Mouse (Mus musculus) mouse trophoblast stem cell (cell line): ENCODE measurements around the gene Myh9.

Source experiments
- in situ Hi-C, 2 experiments: fragments of 300-500 bp; cut with MseI, MboI; formaldehyde crosslinking; loops; 2 replicates in 1 of 2; 3 replicates in 1 of 2; pipeline ENCODE4 v1.15.1; 2025

Gene Myh9

DNA sequence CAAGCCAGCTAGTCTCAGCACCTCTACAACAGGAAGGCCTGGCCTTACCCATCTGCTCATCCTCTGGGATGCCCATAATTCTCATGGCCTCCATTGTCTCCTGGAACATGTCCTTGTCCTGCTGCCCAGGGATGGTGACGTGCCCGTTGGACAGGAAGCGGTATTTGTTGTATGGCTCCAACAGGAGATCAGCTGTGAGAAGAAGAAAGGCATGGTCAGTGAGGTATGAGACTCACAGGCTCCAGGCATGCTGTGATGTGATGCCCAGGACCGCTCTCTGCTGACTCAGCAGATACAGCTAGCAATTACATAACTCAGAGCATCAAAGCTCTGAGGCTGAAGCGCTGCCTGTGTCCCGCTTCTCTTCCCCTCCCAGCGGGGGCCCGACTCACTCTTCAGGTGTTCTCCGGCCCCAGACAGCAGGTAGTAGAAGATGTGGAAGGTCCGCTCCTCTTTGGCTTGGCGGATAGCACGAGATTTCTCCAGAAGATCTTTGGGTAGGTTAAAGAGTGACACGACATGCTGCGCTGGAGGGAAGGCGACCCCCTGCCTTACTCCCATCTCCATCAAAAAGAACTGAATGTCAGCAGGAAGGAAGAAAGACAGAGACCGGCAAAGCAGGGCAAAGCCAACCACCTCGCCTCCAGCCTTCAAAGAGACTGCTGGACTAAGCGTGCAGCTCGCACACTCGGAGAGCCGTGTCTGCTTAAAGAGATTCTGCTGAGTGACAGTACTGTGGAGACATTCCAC lies 51.1 kb downstream of the Myh9 start:
- in situ Hi-C loops = no loop called here

DNA sequence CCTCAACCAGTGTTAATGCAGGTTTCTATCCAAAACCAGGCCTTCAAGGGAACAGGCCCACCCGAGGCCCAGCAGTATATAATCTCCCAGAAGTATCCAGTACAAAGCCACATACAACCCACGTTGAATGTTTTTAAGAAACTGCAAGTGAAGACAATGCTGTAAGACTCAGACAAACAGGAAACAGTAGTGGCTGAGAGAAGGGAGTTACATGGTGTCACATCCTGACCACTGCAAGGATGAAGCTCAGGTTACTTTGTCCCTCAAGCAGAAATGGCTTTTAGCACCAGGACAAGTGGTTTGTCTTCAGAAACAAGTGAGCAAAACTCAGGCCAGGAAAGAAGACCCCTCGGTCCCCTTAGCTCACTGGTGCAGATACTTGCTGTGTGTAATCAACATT lies 52.8 kb downstream of the Myh9 start:
- in situ Hi-C loops = no loop called here

DNA sequence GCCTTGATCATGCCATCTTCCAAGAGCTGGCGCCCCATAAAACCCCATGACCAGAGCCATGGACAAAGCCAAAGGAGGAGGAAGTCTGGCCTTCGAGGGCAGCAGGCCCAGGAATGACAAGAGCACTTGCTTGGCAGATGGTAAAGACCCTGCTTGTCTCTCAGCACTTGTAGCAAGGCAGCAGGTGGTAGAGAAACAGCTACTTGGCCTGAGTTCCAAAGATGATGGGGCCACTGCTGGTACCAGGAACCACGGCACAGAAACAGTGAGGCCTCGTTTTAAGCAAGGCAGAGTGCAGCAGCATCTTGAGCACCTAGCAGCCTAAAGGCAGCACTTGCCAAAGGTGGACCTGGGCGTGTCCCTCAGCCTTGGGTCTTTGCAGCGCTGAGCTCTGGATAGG lies 53.6 kb downstream of the Myh9 start:
- in situ Hi-C loops = no loop called here

DNA sequence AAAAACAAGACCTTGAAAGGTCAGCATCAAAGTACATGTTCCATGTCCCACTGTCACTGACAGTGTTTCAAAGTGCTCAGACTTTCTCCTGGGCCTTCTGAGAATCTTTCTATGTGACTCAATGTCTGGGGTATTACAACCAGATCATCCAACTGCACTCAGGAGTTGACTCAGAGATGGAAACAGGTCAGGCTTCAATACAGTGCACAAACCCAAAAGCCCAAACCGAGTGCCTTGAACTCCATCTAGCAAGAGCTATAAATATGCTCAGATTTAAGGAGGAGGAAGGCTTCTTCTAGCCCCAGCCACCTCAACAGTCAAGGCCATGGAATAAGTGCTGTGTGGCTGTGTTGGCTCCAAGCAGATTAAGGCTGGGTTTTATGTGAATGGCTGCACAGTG lies 56.2 kb downstream of the Myh9 start:
- in situ Hi-C loops = no loop called here

DNA sequence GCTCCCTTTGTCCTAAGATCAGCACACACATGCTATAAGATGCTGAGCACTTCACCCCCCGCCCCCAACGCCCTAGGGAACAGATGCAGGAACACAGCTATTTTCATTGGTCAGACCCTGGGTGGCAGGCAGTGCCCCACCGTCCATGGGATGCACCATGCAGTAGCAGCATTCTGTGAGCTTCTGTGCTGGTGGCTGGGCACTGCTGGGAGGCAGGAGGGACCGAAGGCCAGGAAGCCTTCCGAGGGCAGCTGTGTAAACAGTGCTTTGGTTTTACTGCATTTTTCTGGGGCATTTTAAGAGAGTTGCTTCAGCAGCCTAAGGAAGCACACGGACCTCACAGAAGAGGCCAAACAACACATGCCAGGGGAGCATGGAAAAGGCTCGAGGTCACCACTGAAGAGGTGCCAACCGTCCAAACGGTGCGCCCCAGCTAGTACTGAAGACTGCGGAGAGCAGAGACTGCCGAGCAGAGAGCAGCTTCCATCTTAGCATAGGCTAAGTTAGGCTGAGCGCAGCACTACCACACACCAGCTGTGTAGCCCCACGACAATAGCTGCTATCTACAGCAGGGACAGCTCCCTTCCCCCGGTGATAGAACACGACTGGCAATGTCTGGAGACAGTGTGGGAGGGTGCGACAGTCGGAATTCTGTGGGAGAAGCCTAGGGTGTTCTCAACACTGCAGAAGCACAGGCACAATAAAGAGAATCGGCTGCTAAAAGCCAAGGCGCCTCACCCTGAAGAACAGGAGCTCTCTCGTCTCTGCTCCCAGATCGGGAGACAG lies 57.7 kb downstream of the Myh9 start:
- in situ Hi-C loops = no loop called here

DNA sequence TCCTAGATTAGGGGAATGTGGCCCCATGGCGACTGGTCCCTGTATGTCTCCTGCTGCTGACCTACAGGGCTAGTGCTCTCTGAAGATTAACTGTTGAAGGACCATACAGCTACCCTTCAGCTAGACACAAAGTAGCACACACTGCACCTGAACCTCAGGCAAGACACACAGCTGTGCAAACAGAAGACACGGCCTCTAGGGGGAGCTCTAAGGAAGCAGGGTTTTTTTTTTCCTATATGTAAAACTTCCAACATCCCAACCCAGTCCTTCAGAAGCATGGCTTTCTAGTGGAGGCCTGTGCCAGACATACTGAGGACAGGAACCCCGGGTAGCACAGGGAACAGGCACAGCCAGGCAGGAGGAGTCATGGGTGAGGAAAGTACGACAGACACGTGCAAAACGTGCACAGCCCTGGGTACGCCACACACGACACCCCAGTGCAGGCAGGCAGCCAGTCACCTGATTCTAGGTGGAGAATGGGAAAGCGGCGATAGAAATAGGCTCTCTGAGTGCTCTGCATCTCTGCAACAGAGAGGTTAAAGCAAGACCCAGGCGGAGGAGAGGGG lies 59.4 kb downstream of the Myh9 start:
- in situ Hi-C loops = no loop called here

DNA sequence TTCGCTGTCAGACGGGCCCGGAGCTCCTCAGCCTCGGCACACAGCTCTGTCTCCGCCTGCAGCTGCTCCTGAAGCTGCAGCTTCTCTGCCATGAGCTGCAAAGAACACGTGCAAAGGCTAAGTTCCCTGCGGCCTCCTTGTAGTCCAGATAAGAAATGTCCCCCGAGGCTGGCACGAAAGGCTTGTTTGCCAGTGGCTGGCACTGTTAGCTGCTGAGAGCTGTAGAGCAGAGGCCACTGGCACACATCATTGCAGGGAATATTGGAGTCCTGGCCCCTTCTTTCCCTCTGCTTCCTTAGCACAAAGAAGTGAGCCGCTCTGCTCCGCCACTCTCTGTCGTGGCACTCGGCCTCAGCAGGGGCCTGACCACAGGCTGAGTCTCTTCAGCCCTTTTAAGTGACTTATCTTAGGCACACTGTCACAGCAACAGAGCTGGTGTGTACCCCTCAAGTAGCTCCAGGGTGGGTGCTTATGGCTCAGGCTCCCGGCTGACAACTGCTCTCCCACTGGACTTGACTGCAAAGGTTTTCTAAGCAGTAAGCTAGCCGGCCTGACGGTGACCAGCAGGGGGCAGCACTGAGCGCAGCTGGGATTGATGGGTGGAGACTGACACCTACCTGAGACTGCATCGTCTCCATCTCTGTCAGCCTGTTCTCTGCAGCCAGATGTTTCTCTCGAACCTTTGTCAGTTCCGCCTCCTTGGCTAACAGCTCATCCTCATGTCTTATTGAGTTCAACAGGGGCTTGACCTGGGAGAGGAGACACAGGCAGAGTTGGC lies 66.6 kb downstream of the Myh9 start:
- in situ Hi-C loops = loop anchor here in 1 of 2 experiments (10.0 kb wide), 1 partner anchor 139 kb away; no protein-coding TSS in a partner anchor

DNA sequence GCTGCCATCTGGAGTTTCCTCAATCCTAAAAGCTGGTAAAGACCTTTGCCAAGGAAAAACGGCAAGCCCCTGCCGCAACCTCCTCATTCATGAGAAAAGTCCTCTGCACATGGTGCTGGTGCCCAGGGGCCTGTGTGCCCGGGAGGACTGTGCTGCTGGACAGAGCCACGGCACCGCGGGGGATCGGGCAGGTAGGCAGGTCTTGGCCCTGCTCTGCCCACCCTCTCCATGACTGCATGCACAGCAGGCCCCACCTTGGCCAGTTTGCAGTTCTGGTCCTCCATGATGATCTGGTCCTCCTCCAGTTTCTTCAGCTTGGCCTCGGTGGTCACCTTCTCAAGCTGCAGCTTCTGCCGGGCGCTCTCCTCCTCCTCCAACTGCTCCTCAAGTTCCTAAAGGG lies 67.7 kb downstream of the Myh9 start:
- in situ Hi-C loops = loop anchor here (5.0 to 10.0 kb wide), 2 partner anchors 140 to 148 kb away; no protein-coding TSS in a partner anchor

DNA sequence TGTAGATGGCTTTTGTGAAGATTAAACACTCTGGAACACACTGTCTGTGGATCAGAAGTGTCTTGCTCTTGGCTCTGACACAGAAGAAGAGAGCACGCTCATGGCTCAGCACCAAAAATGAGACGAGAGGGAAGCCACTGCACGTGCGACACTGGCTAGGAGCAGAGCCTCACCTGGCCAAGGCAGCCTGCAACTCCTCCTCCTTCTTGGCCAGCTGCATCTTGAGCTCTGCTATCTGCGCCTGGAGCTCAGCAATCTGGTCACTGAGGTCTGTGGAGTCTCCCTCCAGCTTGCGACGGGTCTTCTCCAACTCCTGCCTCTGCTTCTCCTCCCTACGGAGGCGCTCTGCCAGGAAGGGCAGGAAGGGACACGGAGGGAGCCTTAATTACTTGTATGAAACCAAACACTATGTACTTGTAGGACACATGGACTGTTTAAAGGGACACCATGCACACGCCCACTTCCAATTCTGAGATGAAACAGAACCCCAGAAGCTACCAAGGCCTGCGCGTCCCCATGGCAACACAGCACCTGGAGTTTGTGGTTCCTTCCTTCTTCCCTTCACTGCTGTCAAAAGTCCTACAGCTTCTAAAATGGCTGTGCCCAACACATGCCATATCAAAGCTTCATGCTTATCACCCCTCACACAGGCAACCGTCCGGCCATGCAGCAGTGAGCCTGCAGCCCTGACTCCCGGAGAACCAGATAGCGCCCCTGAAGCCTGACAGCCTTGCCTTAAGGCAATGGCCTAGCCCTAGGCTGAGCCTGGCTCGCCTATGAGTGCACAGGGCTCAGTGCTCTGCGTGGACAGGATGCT lies 68.7 kb downstream of the Myh9 start:
- in situ Hi-C loops = loop anchor here (5.0 to 10.0 kb wide), 2 partner anchors 141 to 149 kb away; no protein-coding TSS in a partner anchor

DNA sequence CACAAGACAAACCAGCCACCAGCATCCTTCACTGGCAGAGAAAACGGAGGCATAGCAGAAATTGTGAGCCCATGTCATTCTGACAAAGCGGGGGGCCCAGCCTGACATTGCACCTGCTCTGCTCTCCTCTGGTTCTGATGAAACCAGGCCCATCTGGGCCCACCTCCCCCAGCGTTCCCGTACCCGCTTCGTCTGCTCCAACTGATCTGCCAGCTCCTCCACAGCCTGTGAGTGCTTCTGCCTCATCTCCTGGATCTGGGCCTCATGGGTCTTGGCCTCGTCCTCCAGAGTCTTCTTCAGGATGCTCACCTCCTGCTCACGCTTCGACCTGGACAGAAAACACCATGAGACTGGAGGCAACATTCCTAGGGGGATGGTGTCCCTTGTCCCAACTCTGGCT lies 71.0 kb downstream of the Myh9 start:
- in situ Hi-C loops = loop anchor here (5.0 to 10.0 kb wide), 2 partner anchors 144 to 151 kb away; no protein-coding TSS in a partner anchor

DNA sequence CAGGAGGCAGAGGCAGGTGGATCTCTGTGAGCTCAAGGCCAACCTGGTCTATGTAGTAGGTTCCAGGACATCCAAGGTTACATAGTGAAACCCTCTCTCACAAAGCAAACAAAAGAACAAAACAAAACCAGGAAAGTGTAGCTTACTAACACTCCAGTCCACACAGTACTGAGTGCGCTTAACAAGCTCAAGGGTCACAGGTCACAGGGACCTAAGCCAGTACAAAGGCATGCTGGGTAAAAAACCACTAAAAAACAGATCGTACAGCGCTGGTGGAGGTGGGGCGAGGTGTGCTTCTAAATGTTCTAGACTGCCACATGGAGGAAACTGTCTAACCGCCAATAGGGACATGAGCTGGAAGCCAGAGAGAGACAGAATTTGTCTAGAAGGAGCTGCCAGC lies 71.6 kb downstream of the Myh9 start:
- in situ Hi-C loops = loop anchor here (5.0 to 10.0 kb wide), 2 partner anchors 144 to 152 kb away; no protein-coding TSS in a partner anchor

DNA sequence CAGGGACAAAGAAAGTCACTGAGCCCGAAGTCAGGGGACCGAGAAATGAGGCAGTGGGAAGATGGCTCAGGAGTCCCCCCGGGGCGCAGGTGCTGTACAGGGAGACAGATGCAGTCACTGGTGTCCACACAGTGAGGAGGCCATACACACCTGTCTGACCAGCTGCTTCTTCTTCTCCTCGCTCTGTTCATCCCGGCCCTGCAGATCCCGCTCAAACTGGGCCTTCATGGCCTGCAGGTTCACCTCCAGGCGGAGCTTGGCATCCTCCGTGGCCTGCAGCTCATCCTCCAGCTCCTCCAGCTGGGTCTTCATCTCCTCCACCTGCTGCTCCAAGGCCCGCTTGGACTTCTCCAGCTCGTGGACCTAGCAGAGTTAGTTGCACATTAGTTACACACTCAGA lies 75.0 kb downstream of the Myh9 start:
- in situ Hi-C loops = no loop called here

DNA sequence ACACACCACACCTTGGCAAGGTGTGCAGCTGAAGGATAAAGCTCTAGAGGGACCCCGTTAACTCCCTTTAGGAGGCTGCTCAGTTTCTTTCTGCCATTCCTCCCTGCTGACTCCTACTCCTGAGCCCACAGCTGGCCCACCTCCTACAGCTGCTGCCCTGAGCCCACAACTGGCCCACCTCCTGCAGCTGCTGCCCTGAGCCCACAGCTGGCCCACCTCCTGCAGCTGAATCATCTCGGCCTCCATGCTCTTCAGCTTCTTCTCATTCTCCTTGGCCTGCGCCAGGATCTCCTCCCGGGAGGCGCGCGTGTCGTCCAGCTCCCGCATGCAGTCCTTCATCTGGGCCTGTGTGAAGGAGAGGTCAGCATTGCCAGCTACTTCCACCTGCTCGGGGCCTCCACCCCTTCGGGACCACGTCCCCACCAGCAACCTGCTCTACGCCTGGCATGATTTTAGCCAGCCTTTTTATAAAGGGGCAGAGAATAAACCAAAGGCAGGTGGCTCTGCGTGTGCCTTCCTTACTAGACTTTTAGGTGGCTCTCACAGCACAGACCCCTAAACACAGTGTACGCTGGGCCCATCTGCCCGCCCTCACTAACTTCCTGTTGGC lies 76.4 kb downstream of the Myh9 start:
- in situ Hi-C loops = no loop called here

DNA sequence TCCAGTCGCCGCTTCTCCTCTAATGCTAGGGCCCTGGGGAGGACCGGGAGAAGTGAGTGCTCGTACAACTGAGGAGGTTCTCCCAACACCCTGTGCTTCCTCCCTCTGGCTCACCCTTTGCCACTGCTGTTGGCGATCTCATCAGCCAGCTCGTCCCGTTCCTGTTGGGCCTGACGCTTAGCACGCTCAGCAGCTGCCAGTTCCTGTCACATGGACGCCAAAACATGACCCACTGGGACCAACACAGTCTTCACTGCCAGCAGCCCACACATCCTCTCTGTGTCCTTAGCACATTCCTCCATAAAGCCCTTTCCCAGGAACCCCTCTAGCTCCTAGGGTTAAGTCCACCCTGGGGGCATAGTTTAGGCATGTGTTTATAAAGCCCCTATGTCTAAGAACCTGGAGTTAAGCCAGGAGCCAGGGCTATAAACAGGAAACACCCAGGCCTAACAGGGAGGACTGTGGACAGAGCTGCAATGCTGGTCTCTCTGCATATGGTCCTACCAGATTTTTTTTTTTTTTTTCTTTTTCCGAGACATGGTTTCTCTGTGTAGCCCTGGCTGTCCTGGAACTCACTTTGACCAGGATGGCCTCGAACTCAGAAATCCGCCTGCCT lies 77.5 kb downstream of the Myh9 start:
- in situ Hi-C loops = no loop called here

DNA sequence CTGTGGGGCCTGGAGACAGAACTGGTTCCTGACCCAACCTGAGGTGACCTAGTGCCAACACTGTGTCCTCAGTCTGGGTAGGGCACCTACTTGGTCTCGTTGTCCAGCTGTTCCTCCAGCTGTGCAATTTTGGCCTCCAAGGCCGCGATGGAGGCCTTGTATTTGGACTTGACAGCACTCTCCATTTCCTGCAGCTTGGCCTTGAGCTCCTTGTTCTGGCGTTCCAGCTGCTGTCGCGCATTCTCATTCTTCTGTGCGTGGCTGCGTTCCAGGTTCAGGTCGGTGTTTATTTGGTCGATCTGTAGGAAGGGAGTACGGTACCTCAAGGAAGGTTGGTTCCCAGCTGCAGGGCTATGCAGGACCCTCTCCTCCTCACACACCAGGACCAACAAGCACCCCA lies 78.3 kb downstream of the Myh9 start:
- in situ Hi-C loops = no loop called here

DNA sequence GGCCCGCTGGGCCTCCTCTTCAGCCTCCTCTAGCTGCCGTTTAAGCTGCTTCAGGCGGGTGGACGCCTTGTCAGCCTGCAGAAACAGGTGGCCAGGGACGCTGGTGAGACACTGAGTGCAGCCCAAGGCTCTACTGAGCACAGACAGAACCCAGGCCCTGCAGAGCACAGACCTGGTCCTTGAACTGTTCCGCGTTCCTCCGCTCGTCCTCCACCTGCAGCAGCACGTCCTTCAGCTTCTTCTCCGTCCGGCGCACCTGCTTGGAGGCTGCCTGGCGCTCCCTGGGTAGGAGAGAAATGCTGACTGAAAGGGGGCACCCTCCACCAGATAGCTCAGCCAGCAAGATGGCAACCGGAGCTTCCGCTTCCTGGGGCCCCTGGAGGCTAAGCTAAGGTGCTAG lies 78.9 kb downstream of the Myh9 start:
- in situ Hi-C loops = no loop called here

DNA sequence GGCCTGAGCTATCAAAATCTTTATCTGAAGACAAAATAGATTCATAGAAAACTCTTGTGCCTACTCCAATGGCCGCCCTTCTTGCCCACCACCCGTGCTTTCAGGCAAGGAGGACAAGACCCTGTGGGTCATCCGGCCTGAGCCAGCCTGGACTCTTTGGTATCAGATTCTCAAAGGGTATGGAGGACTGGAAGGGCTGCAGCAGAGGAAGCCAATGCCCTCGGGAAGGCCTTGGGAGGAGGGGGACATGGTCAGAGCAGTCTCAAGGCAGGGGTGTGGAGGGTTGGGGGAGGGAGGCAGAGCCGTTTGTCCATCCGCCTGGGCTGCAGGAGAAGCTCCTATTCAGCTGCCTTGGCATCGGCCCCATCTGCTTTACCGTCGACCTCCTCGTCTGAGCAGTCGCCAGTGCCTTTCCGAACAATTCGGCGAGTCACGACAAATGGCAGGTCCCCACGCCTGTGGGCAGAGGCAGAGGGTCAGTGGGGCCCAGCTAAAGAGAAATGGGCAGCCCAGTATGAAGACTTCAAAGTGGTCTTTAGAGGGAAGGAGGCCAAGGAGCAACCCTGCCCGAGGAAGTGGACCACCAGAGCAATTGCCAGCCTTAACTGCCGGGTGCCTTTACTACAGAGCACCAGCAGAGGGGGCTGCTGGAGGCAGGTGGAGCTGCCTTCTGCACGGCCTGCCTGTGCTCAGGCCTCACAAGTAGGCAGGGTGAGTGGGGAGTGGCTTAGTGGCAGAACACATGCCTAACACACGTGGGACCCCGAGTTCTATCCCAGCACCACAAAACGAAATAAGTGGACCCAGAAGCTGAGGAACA lies 80.2 kb downstream of the Myh9 start:
- in situ Hi-C loops = no loop called here

DNA sequence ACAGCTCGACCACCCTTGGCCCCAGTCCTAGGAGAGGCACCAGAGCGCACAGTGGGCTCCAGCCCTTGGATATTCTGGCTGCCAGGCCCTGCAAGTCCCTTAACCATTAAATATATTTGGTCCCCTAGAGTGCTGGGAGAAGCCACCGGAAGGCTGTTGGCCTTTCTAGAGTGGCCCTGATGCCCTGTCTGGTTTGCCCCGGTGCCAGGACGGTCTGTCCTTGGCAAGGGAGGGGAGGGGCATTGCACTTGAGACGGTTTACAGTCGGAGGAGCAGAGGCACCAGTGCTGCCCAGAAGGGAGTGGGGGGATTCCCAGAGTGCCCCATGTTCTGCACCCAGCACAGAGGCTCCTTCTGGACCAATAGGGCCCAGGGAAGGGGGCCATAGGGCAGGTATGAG lies 80.9 kb downstream of the Myh9 start:
- in situ Hi-C loops = no loop called here

DNA sequence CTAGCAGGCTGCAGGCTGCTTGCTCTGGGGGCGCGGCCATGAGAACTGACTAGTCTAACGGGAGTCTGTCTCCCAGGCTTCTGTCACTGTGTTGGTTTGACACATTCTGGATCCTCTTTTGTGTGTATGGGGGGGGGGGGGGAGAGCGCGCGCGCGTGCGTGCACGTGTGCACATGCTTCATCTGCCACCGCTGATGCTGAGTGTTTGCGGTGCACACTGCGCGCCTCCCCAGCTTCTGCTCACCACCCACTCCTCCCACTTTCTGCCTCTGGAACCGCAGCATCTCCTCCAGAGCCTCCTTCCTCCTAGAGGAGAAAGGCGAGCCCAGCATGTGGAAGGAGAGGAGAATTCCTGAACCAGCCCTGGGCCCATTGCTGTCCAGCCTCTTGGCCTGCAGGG lies 81.9 kb downstream of the Myh9 start:
- in situ Hi-C loops = no loop called here
